Mouse (Mus musculus) kidney, postnatal 4 days (tissue): ENCODE results near the gene Dennd1a.

Source experiments
- DNase-seq, 2 experiments: peaks; one replicate each; pipeline ENCODE4 v3.0.0; 2021; ENCODE audit warnings: mixed read lengths in 2 of 2

Gene Dennd1a

GRCm38 (mm10) chr2:37766027-37766761, 521.0 kb downstream of the Dennd1a start:
- DNase-seq: peak in 1 of 2 experiments; percentile 43

- no peak for DNase-seq
These were observed 522.1 kb downstream of the Dennd1a start for GRCm38 (mm10) chr2:37765082-37765483.

GRCm38 (mm10) chr2:37764514-37764913, 522.7 kb downstream of the Dennd1a start:
- no peak for DNase-seq

GRCm38 (mm10) chr2:37763638-37764037, 523.6 kb downstream of the Dennd1a start:
- peak in 1 of 2 experiments; percentile 48 for DNase-seq

GRCm38 (mm10) chr2:37760633-37761032, 526.6 kb downstream of the Dennd1a start:
- no peak for DNase-seq

GRCm38 (mm10) chr2:37758343-37759015, 528.7 kb downstream of the Dennd1a start:
- DNase-seq: peak; percentile 40 to 56

GRCm38 (mm10) chr2:37757784-37758183, 529.4 kb downstream of the Dennd1a start:
- no peak for DNase-seq

- no peak for DNase-seq
These were observed 530.2 kb downstream of the Dennd1a start for GRCm38 (mm10) chr2:37757016-37757415.

GRCm38 (mm10) chr2:37756220-37756930, 530.8 kb downstream of the Dennd1a start:
- DNase-seq: no peak

GRCm38 (mm10) chr2:37751114-37751513, 536.1 kb downstream of the Dennd1a start:
- DNase-seq: no peak

GRCm38 (mm10) chr2:37749323-37749722, 537.9 kb downstream of the Dennd1a start:
- no peak for DNase-seq
